Mouse (Mus musculus) CH12.LX (cell line): ENCODE results near the gene Igsf8. TPM values are rescaled to one million over a fixed set of nuclear protein-coding genes. Genes with fewer than 3 reads are reported as not detected.

Source experiments
- DNase-seq: peaks from one replicate; pipeline ENCODE4 v3.0.0-alpha.2; 2013; ENCODE audit errors: extremely low read depth
- H3K27ac ChIP-seq: 2 replicates; pipeline ENCODE4 v1.5.1; 2012; ENCODE audit warnings: low read depth, mild to moderate bottlenecking, control low read depth, moderate library complexity; ENCODE audit not compliant: insufficient read depth
- H3K27me3 ChIP-seq: replicated peaks from 2 replicates; pipeline ENCODE3; 2012; ENCODE audit warnings: inconsistent platforms
- H3K36me3 ChIP-seq, 2 experiments: replicated peaks in 1 of 2; 2 replicates each; pipeline versions ENCODE3 to v1.6.1; 2012; ENCODE audit warnings: inconsistent platforms in 1 of 2, low read length in 1 of 2, mild to moderate bottlenecking in 1 of 2, mixed read lengths in 1 of 2, moderate library complexity in 1 of 2; ENCODE audit not compliant: control insufficient read depth in 1 of 2, insufficient read depth in 1 of 2
- H3K4me1 ChIP-seq, 2 experiments: 2 replicates each; pipeline ENCODE4 v1.6.1; 2012; ENCODE audit warnings: inconsistent platforms in 1 of 2, moderate library complexity in 1 of 2; ENCODE audit not compliant: insufficient read depth in 2 of 2, control insufficient read depth in 1 of 2
- H3K4me2 ChIP-seq: 2 replicates; pipeline ENCODE4 v1.6.1; 2012; ENCODE audit warnings: low read depth, mild to moderate bottlenecking, control low read depth; ENCODE audit not compliant: poor library complexity, insufficient read depth, severe bottlenecking
- H3K4me3 ChIP-seq, 3 experiments: fragments of 150-350 bp in 1 of 3; sonication (generic) in 1 of 3; replicated peaks in 1 of 3; 2 replicates each; pipeline versions ENCODE3 to v1.5.1; 2011 to 2012; ENCODE audit warnings: low read depth in 2 of 3, low read length in 2 of 3, mild to moderate bottlenecking in 2 of 3, moderate library complexity in 2 of 3, control low read depth in 1 of 3, improper control_type of control experiment in 1 of 3, inconsistent platforms in 1 of 3, mixed read lengths in 1 of 3; ENCODE audit not compliant: poor library complexity in 1 of 3
- H3K79me2 ChIP-seq: replicated peaks from 2 replicates; pipeline ENCODE4 v1.6.1; 2012; ENCODE audit warnings: mild to moderate bottlenecking, moderate library complexity; ENCODE audit not compliant: control insufficient read depth, poor library complexity, insufficient read depth, severe bottlenecking; ENCODE audit errors: extremely low read depth
- H3K9ac ChIP-seq: 2 replicates; pipeline ENCODE4 v1.6.1; 2012; ENCODE audit warnings: low read depth, mild to moderate bottlenecking, control low read depth, moderate library complexity; ENCODE audit not compliant: insufficient read depth
- H3K9me3 ChIP-seq: replicated peaks from 2 replicates; pipeline ENCODE3; 2012; ENCODE audit warnings: low read length, inconsistent platforms, mixed read lengths
- BHLHE40 ChIP-seq: IDR thresholded peaks from 2 replicates; pipeline ENCODE4 v1.6.1; 2011; ENCODE audit warnings: mild to moderate bottlenecking, low read depth, low read length, improper control_type of control experiment
- CTCF ChIP-seq, 2 experiments: IDR thresholded peaks in 1 of 2; conservative IDR thresholded peaks in 1 of 2; 2 replicates each; pipeline ENCODE4 v1.5.1; 2011 to 2012; ENCODE audit warnings: low read depth in 2 of 2, low read length in 2 of 2, improper control_type of control experiment in 1 of 2, inconsistent platforms in 1 of 2, mild to moderate bottlenecking in 1 of 2, moderate library complexity in 1 of 2
- ELF1 ChIP-seq: IDR thresholded peaks from 2 replicates; pipeline ENCODE4 v1.6.1; 2014; ENCODE audit warnings: low read depth, mild to moderate bottlenecking, inconsistent platforms, low read length, improper control_type of control experiment
- KAT2A ChIP-seq: IDR thresholded peaks from 2 replicates; pipeline ENCODE4 v1.6.1; 2012; ENCODE audit warnings: low read length, improper control_type of control experiment, inconsistent platforms; ENCODE audit not compliant: insufficient replicate concordance
- MAFK ChIP-seq: IDR thresholded peaks from 2 replicates; pipeline ENCODE4 v1.6.1; 2011; ENCODE audit warnings: low read length, improper control_type of control experiment; ENCODE audit not compliant: insufficient replicate concordance
- MAX ChIP-seq: IDR thresholded peaks from 2 replicates; pipeline ENCODE4 v1.6.1; 2011; ENCODE audit warnings: low read length, improper control_type of control experiment
- NELFE ChIP-seq: IDR thresholded peaks from 2 replicates; pipeline ENCODE4 v1.6.1; 2011; ENCODE audit warnings: low read depth, low read length, improper control_type of control experiment
- POLR2AphosphoS2 ChIP-seq: IDR thresholded peaks from 2 replicates; pipeline ENCODE4 v1.6.1; 2011; ENCODE audit warnings: low read depth, low read length, improper control_type of control experiment
- SMC3 ChIP-seq: IDR thresholded peaks from 2 replicates; pipeline ENCODE4 v1.6.1; 2011; ENCODE audit warnings: low read depth, low read length, improper control_type of control experiment
- TBP ChIP-seq: conservative IDR thresholded peaks from 2 replicates; pipeline ENCODE4 v1.6.1; 2011; ENCODE audit warnings: low read depth, low read length, improper control_type of control experiment
- TCF12 ChIP-seq: IDR thresholded peaks from 2 replicates; pipeline ENCODE4 v1.6.1; 2014; ENCODE audit warnings: low read depth, mild to moderate bottlenecking, inconsistent platforms, low read length, improper control_type of control experiment
- ZMIZ1 ChIP-seq: IDR thresholded peaks from 2 replicates; pipeline ENCODE4 v1.6.1; 2012; ENCODE audit warnings: low read depth, mild to moderate bottlenecking, inconsistent platforms, low read length, improper control_type of control experiment
- dilution Hi-C: fragments of 300-500 bp; cut with MboI; formaldehyde crosslinking; loops from 2 replicates; pipeline ENCODE4 v1.14.3; 2020; ENCODE audit warnings: low sequenced_read_pairs; ENCODE audit not compliant: extremely low pct_unique_long_range_greater_than_20kb, extremely low pct_ligation_motif_present
- in situ Hi-C: fragments of 300-500 bp; cut with MboI; formaldehyde crosslinking; loops from 3 replicates; pipeline ENCODE4 v1.14.3; 2019; ENCODE audit warnings: low sequenced_read_pairs, low pct_ligation_motif_present, low pct_unique_long_range_greater_than_20kb, mixed read lengths
- polyA plus RNA-seq: library from polyadenylated mRNA; unstranded; fragments of >175 nt; gene quantifications from 2 replicates; pipeline ENCODE4 v1.2.1, GENCODE M21; 2012; ENCODE audit warnings: low read depth; ENCODE audit not compliant: insufficient read length
- total RNA-seq, 2 experiments: library from RNA; depleted of rRNA; stranded (reverse); fragments of 300-350 nt in 1 of 2; fragments of >200 nt in 1 of 2; gene quantifications; 2 replicates each; pipeline ENCODE4 v1.2.3; 2012 to 2014

Gene Igsf8
- total and polyA plus RNA-seq, 3 experiments = 7.4 to 37.0 (median 25.9) TPM

GRCm38 (mm10) chr1:172281522-172282254, 20.2 kb downstream of the Igsf8 start:
- no peak overlapping the region for H3K4me2 ChIP-seq
- H3K79me2 ChIP-seq = no peaks in the 10 kb centered on the region
- dilution Hi-C loops = no loop called here
- H3K27ac ChIP-seq = no peak overlapping the region
- peak; percentile 27 for DNase-seq
- no peaks in the 10 kb centered on the region for H3K9me3 ChIP-seq
- no peak for TF ChIP-seq MAFK
- peak in 1 of 2 experiments; percentile 23; a peak in 1 of 4 replicates for TF ChIP-seq CTCF (conservative IDR thresholded peaks at IDR 0.05 in 1 of 2, IDR thresholded peaks at IDR 0.05 in 1 of 2; ENCODE audit: low read depth in 2 of 2, low read length in 2 of 2)
- no peaks in the 10 kb centered on the region for H3K36me3 ChIP-seq
- no peak overlapping the region for H3K9ac ChIP-seq
- H3K4me3 ChIP-seq = no peak overlapping the region
- H3K27me3 ChIP-seq = no peaks in the 10 kb centered on the region
- H3K4me1 ChIP-seq = peaks cover 14 to 50% of the 10 kb centered on the region in 2 experiments
- in situ Hi-C loops = no loop called here

- H3K27me3 ChIP-seq = no peaks in the 10 kb centered on the region
- dilution Hi-C loops (no loop called here), in situ Hi-C loops (no loop called here)
- H3K4me3 ChIP-seq = no peak overlapping the region
- TF ChIP-seq POLR2AphosphoS2 (no peak), KAT2A (no peak), NELFE (no peak), ELF1 (no peak), MAX (no peak)
- no peak overlapping the region for H3K27ac ChIP-seq
- H3K9me3 ChIP-seq = no peaks in the 10 kb centered on the region
- no peak for DNase-seq
- H3K4me1 ChIP-seq = peaks cover 7 to 36% of the 10 kb centered on the region in 2 experiments
- no peaks in the 10 kb centered on the region for H3K79me2 ChIP-seq
- H3K9ac ChIP-seq = no peak overlapping the region
- no peaks in the 10 kb centered on the region for H3K36me3 ChIP-seq
- H3K4me2 ChIP-seq = no peak overlapping the region
These were observed 21.6 kb downstream of the Igsf8 start for GRCm38 (mm10) chr1:172283073-172283472.

- Histone ChIP-seq H3K27me3 (no peaks in the 10 kb centered on the region), H3K79me2 (no peaks in the 10 kb centered on the region), H3K27ac (no peak overlapping the region), H3K9ac (no peak overlapping the region), H3K4me3 (no peak overlapping the region), H3K36me3 (no peaks in the 10 kb centered on the region), H3K4me1 (peaks cover 11 to 34% of the 10 kb centered on the region in 2 experiments), H3K9me3 (no peaks in the 10 kb centered on the region), H3K4me2 (no peak overlapping the region)
- no peak for TF ChIP-seq BHLHE40
- TF ChIP-seq SMC3 = no peak
- TF ChIP-seq ZMIZ1 = no peak
- TF ChIP-seq TCF12 = no peak
- no peak for TF ChIP-seq TBP
- in situ Hi-C loops = no loop called here
- no peak for DNase-seq
- dilution Hi-C loops = no loop called here
These were observed 22.8 kb downstream of the Igsf8 start for GRCm38 (mm10) chr1:172284221-172284620.
